Mouse (Mus musculus) ES-E14 (cell line): Measurements from ENCODE around the gene Gm45618.

Experiments
- CHD2 ChIP-seq: IDR thresholded peaks from 2 replicates; pipeline ENCODE4 v1.6.1; 2014; ENCODE audit warnings: mild to moderate bottlenecking, low read depth, low read length, inconsistent platforms
- HCFC1 ChIP-seq: IDR thresholded peaks from 2 replicates; pipeline ENCODE4 v1.6.1; 2012; ENCODE audit warnings: low read length, inconsistent platforms, borderline replicate concordance; ENCODE audit not compliant: insufficient read depth
- MAFK ChIP-seq: IDR thresholded peaks from 2 replicates; pipeline ENCODE4 v1.6.1; 2014; ENCODE audit warnings: mild to moderate bottlenecking, low read depth, low read length, inconsistent platforms; ENCODE audit not compliant: insufficient read depth
- ZNF384 ChIP-seq: IDR thresholded peaks from 2 replicates; pipeline ENCODE4 v1.6.1; 2012; ENCODE audit warnings: low read depth, low read length, inconsistent platforms

GRCm38 (mm10) chr7:142079365-142079764, 41.2 kb downstream of the Gm45618 start:
- no peak for TF ChIP-seq ZNF384
- no peak for TF ChIP-seq HCFC1
- TF ChIP-seq MAFK, result no peak
- TF ChIP-seq CHD2, result no peak
